Mouse (Mus musculus) myocyte (in vitro differentiated cells): Measurements from ENCODE around the gene Defb21. TPM values are rescaled to one million over a fixed set of nuclear protein-coding genes. Genes with fewer than 3 reads are reported as not detected.

Source experiments
- H3K27me3 ChIP-seq: one replicate; pipeline ENCODE4 v1.6.1; 2011; ENCODE audit not compliant: control insufficient read depth, insufficient read depth, insufficient read length
- H3K36me3 ChIP-seq: one replicate; pipeline ENCODE4 v1.6.1; 2011; ENCODE audit not compliant: control insufficient read depth, insufficient read depth
- H3K4me2 ChIP-seq: one replicate; pipeline ENCODE4 v1.6.1; 2011; ENCODE audit warnings: low read depth, control low read depth
- H3K4me3 ChIP-seq: one replicate; pipeline ENCODE4 v1.5.1; 2011; ENCODE audit warnings: mild to moderate bottlenecking, control low read depth, moderate library complexity
- H3K79me2 ChIP-seq: one replicate; pipeline ENCODE4 v1.6.1; 2011; ENCODE audit not compliant: control insufficient read depth, insufficient read depth
- H3ac ChIP-seq: one replicate; pipeline ENCODE4 v1.6.1; 2011; ENCODE audit not compliant: control insufficient read depth, insufficient read length
- CEBPB ChIP-seq: IDR thresholded peaks from 2 replicates; pipeline ENCODE4 v1.6.1; 2011; ENCODE audit warnings: mild to moderate bottlenecking, moderate library complexity; ENCODE audit not compliant: poor library complexity, insufficient read depth, severe bottlenecking
- E2F4 ChIP-seq: IDR thresholded peaks from one replicate; pipeline ENCODE4 v1.6.1; 2011; ENCODE audit warnings: mild to moderate bottlenecking, control low read depth, moderate library complexity; ENCODE audit not compliant: insufficient read depth
- MAX ChIP-seq: IDR thresholded peaks from one replicate; pipeline ENCODE4 v1.6.1; 2011; ENCODE audit warnings: low read depth, mild to moderate bottlenecking, control low read depth
- MYOD1 ChIP-seq, 3 experiments: IDR thresholded peaks; one replicate each; pipeline ENCODE4 v1.6.1; 2011; ENCODE audit warnings: control low read depth in 2 of 3, low read depth in 2 of 3, mild to moderate bottlenecking in 2 of 3, moderate library complexity in 1 of 3; ENCODE audit not compliant: insufficient read length in 2 of 3, control insufficient read depth in 1 of 3
- MYOG ChIP-seq, 3 experiments: IDR thresholded peaks; one replicate each; pipeline ENCODE4 v1.6.1; 2011; ENCODE audit warnings: control low read depth in 2 of 3, low read depth in 2 of 3, mild to moderate bottlenecking in 2 of 3; ENCODE audit not compliant: insufficient read length in 2 of 3, control insufficient read depth in 1 of 3, insufficient read depth in 1 of 3
- POLR2A ChIP-seq: IDR thresholded peaks from one replicate; pipeline ENCODE4 v1.6.1; 2011; ENCODE audit warnings: low read depth, mild to moderate bottlenecking, control low read depth, moderate library complexity; ENCODE audit not compliant: insufficient read length
- POLR2AphosphoS2 ChIP-seq: IDR thresholded peaks from one replicate; pipeline ENCODE4 v1.6.1; 2011; ENCODE audit warnings: low read depth, control low read depth; ENCODE audit not compliant: insufficient read length
- REST ChIP-seq: IDR thresholded peaks from one replicate; pipeline ENCODE4 v1.6.1; 2011; ENCODE audit warnings: mild to moderate bottlenecking, control low read depth, moderate library complexity; ENCODE audit not compliant: insufficient read depth, insufficient read length
- SRF ChIP-seq: IDR thresholded peaks from one replicate; pipeline ENCODE4 v1.6.1; 2011; ENCODE audit warnings: low read depth; ENCODE audit not compliant: control insufficient read depth, insufficient read length
- TCF12 ChIP-seq: IDR thresholded peaks from one replicate; pipeline ENCODE4 v1.6.1; 2011; ENCODE audit warnings: mild to moderate bottlenecking, control low read depth; ENCODE audit not compliant: poor library complexity, insufficient read depth, severe bottlenecking
- TCF3 ChIP-seq: IDR thresholded peaks from one replicate; pipeline ENCODE4 v1.6.1; 2011; ENCODE audit warnings: low read depth, control low read depth; ENCODE audit not compliant: insufficient read length
- USF1 ChIP-seq: IDR thresholded peaks from one replicate; pipeline ENCODE4 v1.6.1; 2011; ENCODE audit warnings: low read depth, mild to moderate bottlenecking, control low read depth, moderate library complexity
- polyA plus RNA-seq: library from polyadenylated mRNA; unstranded; fragments of >200 nt; fragmentation: generic; extraction: Trizol; gene quantifications from one replicate; pipeline ENCODE4 v1.2.1, GENCODE M21; 2012; ENCODE audit warnings: missing spikeins

Defb21 gene
- polyA plus RNA-seq, 1 experiment: not detected

DNA sequence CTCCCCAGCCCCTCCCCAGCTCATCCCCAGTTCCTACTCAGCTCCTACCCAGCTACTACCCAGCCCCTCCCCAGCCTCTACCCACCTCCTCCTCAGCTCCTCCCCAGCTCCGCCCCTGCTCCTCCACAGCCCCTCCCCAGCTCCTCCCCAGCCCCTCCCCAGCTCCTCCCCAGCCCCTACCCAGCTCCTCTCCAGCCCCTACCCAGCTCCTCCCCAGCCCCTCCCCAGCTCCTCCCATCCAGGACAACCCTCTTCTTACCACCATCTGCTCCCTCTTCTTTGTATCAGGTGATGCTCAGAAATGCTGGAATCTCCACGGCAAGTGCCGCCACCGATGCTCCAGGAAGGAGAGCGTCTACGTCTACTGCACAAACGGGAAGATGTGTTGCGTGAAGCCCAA lies 39.6 kb downstream of the Defb21 start:
- H3K79me2 ChIP-seq: no peaks in the 10 kb centered on the region
- no peak overlapping the region for H3ac ChIP-seq
- H3K4me2 ChIP-seq: no peak overlapping the region
- H3K4me3 ChIP-seq: no peak overlapping the region
- no peak for TF ChIP-seq SRF
- no peak for TF ChIP-seq CEBPB
- no peak for TF ChIP-seq MAX
- TF ChIP-seq POLR2AphosphoS2: no peak
- TF ChIP-seq USF1: no peak
- TF ChIP-seq MYOG (IDR thresholded peaks at IDR 0.05; ENCODE audit: control insufficient read depth in 1 of 3, insufficient read depth in 1 of 3, insufficient read length in 2 of 3, low read depth in 2 of 3): no peak
- TF ChIP-seq TCF12: no peak
- no peak for TF ChIP-seq E2F4
- TF ChIP-seq REST: no peak
- TF ChIP-seq MYOD1 (IDR thresholded peaks at IDR 0.05; ENCODE audit: control insufficient read depth in 1 of 3, insufficient read length in 2 of 3, low read depth in 2 of 3): no peak
- TF ChIP-seq TCF3: no peak
- TF ChIP-seq POLR2A: no peak
- no peaks in the 10 kb centered on the region for H3K36me3 ChIP-seq
- no peaks in the 10 kb centered on the region for H3K27me3 ChIP-seq

GRCm38 (mm10) chr2:152615563-152615962 lies 43.0 kb downstream of the Defb21 start:
- no peak for TF ChIP-seq E2F4
- no peak for TF ChIP-seq POLR2AphosphoS2
- TF ChIP-seq USF1: no peak
- Histone ChIP-seq H3K27me3 (no peaks in the 10 kb centered on the region), H3K4me3 (no peak overlapping the region), H3K4me2 (no peak overlapping the region), H3ac (no peak overlapping the region), H3K79me2 (no peaks in the 10 kb centered on the region), H3K36me3 (no peaks in the 10 kb centered on the region)

- Histone ChIP-seq H3K4me2 (no peak overlapping the region), H3K27me3 (no peaks in the 10 kb centered on the region), H3K36me3 (no peaks in the 10 kb centered on the region), H3K79me2 (no peaks in the 10 kb centered on the region), H3K4me3 (no peak overlapping the region), H3ac (no peak overlapping the region)
- TF ChIP-seq POLR2AphosphoS2 (no peak), POLR2A (no peak), MYOG (IDR thresholded peaks at IDR 0.05; ENCODE audit: control insufficient read depth in 1 of 3, insufficient read depth in 1 of 3, insufficient read length in 2 of 3, low read depth in 2 of 3) (no peak), MYOD1 (IDR thresholded peaks at IDR 0.05; ENCODE audit: control insufficient read depth in 1 of 3, insufficient read length in 2 of 3, low read depth in 2 of 3) (no peak), E2F4 (no peak), TCF12 (no peak), SRF (no peak), CEBPB (no peak), MAX (no peak), REST (no peak), USF1 (no peak), TCF3 (no peak)
Measured at GRCm38 (mm10) chr2:152616470-152616869, 43.9 kb downstream of the Defb21 start.

DNA sequence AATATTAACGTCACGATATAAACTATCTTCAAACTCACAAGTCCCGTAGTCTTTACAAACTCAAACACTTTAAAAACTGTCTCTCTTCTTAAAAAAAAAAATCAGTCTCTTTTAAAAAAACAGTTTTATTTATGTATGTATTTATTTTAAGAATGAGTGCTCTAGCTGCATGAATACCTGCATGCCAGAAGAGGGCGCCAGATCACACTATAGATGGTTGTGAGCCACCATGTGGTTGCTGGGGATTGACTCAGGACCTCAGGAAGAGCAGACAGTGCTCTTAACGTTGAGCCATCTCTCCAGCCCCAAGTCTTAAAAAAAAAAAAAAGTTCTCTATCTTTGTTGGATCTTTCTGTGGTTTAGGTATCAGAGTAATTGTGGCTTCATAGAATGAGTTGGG lies 44.8 kb downstream of the Defb21 start:
- no peak overlapping the region for H3ac ChIP-seq
- no peaks in the 10 kb centered on the region for H3K27me3 ChIP-seq
- H3K36me3 ChIP-seq: no peaks in the 10 kb centered on the region
- H3K79me2 ChIP-seq: no peaks in the 10 kb centered on the region
- TF ChIP-seq POLR2A (no peak), REST (no peak), MYOD1 (IDR thresholded peaks at IDR 0.05; ENCODE audit: control insufficient read depth in 1 of 3, insufficient read length in 2 of 3, low read depth in 2 of 3) (no peak), SRF (no peak)
- no peak overlapping the region for H3K4me3 ChIP-seq
- no peak overlapping the region for H3K4me2 ChIP-seq

- H3K79me2 ChIP-seq: no peaks in the 10 kb centered on the region
- peak overlapping the region; percentile 64 for H3K4me2 ChIP-seq
- H3K4me3 ChIP-seq: no peak overlapping the region
- no peak overlapping the region for H3ac ChIP-seq
- no peaks in the 10 kb centered on the region for H3K36me3 ChIP-seq
- TF ChIP-seq TCF3 (no peak), POLR2A (peak; percentile 12), MYOG (IDR thresholded peaks at IDR 0.05; ENCODE audit: control insufficient read depth in 1 of 3, insufficient read depth in 1 of 3, insufficient read length in 2 of 3, low read depth in 2 of 3) (peak in 1 of 3 experiments; percentile 64), MYOD1 (IDR thresholded peaks at IDR 0.05; ENCODE audit: control insufficient read depth in 1 of 3, insufficient read length in 2 of 3, low read depth in 2 of 3) (peak; percentile 25 to 89 (median 86)), TCF12 (peak; percentile 5), POLR2AphosphoS2 (no peak)
- no peaks in the 10 kb centered on the region for H3K27me3 ChIP-seq
Measured at GRCm38 (mm10) chr2:152620367-152621134, 48.0 kb downstream of the Defb21 start.
